Mouse (Mus musculus): ENCODE data around the gene Pop4.

Gene Pop4

DNA sequence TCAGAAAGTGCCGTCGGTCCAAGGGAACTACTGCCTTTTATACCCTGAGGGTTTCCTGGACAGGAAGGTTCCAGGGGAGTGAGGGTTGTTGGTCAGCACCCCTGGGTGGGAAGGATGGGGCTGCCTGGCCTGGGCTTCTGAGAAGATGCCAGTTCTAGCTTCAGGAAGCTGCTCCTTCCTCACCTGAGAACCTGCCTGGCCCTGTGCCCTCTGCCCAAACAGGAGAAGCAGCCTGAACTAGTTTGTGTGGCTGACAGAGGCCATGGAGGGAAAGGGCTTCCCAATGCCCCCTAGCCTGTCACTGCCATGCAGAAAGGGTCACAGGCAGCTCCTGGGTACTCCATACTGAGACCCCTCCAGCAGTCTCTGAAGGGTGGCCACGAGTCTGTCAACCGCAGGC is 51.7 kb downstream of the Pop4 start:
- no peak for DNase-seq (ENCODE audit: low spot score)

DNA sequence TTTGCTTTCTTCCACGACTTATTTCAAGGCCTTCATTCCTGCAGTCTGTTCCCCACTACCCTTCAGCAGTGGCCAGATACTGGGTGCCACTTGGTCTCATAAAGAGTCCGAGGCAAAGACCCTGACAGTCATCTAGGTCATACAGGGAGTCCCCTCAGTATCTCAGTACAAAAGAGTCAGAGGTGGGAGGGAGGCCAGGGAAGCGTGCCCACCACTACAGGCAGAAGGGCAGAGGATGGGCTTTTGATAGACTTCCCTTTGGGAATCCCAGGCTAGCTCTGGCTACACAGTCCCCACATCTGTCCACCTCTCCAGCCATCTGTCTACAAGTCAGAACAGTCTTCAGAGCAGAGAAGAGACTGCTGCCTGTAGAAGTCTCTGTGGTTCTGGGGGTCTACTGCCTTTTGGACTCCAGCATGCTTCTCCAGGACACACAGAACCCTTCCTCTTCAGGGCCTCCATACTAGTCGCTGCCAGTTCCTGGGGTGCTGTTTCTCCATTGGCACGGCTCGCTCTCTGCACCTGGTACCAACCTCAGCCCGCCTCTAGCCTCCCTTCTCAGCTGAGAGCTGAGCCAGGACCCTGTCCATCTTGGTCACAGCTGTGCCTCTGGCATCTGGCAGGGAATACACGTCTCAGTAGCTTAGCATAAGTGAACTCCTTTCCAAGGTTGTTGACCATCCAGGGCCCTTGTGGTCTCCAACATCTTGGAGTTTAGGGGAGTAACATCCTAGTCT is 52.4 kb downstream of the Pop4 start:
- DNase-seq (ENCODE audit: low spot score) = no peak

DNA sequence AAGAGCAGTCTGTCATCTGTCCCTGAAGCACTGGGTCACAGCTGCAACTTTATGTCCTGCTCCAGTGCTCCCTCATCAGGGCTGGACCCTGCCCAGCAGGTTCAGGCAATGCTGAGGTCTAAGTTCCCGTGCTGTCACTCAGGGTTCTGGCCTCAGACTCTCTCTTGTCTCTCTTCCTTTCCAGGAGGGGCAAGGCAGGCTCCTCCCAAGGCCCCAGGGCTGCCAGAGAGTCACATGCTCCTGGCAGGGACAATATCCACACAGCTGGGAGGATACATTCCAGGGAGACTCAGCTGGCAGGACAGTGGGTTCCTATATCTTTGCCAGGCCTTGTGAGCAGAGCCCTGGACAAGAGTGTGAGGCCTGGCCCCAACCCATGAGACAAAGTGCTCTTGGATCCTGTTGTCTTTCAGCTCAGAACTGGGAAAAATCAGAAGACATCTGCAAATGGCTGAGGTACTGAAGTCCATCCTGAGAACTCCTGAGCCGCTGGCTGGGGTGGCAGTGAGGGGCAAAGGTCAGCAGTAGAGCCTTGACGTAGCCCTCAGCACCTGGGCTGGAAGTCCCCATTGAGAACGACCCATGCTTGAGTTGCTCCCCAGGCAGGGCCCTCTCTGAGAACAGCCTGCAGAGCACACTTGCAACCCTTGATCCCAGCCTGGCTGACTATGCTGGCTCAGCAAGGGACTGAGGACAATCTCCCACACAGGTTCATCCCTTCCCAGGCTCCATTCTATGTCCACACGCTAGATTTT is 53.6 kb downstream of the Pop4 start:
- peak; percentile 86 for DNase-seq (ENCODE audit: low spot score)

DNA sequence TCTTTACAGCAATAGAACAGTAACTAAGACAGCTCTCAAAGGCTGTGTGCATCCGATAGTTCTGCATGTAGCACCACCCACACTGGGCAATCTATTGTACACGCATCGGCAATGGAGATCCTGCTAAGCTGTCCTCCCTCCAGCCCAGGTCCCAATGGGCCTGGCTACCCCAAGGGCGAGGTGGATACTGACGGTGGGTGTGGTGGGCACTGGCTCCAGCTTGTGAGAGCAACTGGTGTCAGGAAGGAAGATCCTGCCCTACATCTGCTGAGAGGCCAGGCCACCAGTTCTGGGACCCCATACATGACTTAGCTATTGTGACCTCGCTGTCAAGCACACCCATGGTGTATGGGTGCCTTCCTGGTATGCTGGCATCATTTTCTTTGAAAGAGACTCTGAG is 55.5 kb downstream of the Pop4 start:
- no peak for DNase-seq (ENCODE audit: low spot score)

DNA sequence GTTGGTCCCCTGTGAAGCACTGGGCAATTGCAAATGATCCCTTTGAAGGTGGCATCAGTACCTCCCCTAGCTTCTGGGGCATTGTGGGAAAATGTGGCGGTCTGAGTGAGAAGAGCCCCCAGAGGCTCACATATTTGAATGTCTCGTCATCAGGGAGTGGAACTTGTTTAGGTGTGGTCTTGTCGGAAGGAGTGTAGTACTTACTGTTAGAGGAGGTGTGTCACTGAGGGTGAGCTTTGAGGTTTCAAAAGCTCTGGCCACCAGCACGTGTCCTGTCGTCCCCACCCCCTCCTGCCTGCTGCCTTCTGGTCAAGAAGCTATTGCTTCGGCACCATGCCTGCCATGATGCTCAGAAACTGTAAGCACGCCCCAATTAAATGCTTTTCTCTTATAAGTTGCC is 55.9 kb downstream of the Pop4 start:
- no peak for DNase-seq (ENCODE audit: low spot score)

DNA sequence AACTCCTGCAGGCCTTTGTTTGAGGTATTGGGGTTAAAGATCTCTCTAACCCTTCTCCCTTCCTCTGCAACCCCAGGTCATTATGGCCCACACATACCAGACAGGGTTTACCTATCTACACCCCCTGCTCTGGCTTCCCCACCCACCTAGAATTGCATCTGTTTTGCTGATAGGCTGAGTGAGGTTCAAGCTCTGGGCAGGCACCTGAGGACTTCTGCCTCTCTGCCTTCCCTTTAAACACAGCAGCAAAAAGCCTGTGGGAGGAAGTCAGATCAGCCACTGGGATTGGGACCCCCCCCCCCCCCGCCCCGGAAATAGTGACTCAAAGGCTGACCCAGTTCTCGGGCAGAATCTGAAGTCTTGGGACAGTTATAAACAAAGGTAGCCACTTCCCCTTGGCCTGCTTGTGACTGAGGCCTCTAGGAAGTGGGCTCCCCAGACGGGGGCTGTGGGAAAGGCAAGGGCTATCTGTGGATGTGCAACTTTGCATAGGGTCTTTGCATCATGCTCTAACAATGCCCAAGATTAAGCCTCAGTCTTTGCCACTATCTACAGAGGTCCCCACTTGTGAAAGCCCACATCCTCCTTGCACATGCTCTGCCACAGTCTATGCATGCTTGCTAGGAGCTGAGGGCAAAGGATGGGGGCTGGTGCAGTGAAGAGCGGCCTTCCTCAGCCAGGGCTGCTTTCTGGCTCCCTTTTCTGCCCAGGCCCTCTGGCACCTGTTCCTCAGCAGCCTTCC is 56.6 kb downstream of the Pop4 start:
- no peak for DNase-seq (ENCODE audit: low spot score)

DNA sequence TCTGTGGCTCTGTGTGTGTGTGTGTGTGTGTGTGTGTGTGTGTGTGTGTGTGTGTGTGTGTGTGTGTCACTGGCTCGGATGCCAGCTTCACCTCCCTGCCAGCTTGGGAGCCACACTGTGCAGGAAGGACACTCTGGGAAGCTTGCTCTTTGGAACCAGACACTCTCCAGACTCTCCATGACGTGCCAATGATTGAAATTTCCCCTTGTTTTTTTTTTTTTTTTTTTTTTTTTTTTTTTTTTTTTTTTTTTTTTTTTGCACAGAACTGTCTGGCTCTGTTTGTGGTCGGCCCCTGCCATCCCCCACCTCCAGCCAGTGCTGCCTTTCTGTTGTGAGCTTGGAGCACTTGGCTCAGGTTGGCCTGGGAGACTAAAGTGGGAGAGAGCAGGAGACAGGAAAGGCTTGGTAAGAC is 58.6 kb downstream of the Pop4 start:
- no peak for DNase-seq (ENCODE audit: low spot score)

Data from yolk sac, embryonic 10.5 days (tissue).